Mouse (Mus musculus) lung, postnatal 0 days (tissue): ENCODE measurements around the gene Tmem132d.

Source experiments
- CTCF ChIP-seq: IDR thresholded peaks from 2 replicates; pipeline ENCODE4 v1.5.1; 2016; ENCODE audit warnings: antibody characterized with exemption, mild to moderate bottlenecking
- EP300 ChIP-seq: IDR thresholded peaks from 2 replicates; pipeline ENCODE4 v1.6.1; 2016; ENCODE audit warnings: antibody characterized with exemption, mild to moderate bottlenecking, control low read depth

- TF ChIP-seq CTCF (no peak), EP300 (no peak)
Observed at GRCm38 (mm10) chr5:128102556-128102955, 330.3 kb downstream of the Tmem132d start.
